Mouse (Mus musculus) lung, embryonic 14.5 days (tissue): Measurements from ENCODE around the gene Cisd3. TPM values are rescaled to one million over a fixed set of nuclear protein-coding genes. Genes with fewer than 3 reads are reported as not detected.

ENCODE experiments used
- ATAC-seq: fragments of 200-750 bp; cut with Nextera tagmentation; 2 replicates; pipeline ENCODE4 v1.8.0; 2017; ENCODE audit warnings: mild to moderate bottlenecking, moderate TSS enrichment, moderate library complexity; ENCODE audit not compliant: insufficient read depth
- DNase-seq: peaks from one replicate; pipeline ENCODE4 v3.0.0-alpha.2; 2015
- H3K27ac ChIP-seq: fragments of 300-500 bp; sonication (generic); 2 replicates; pipeline ENCODE4 v1.5.1; 2014; ENCODE audit warnings: low read depth, mild to moderate bottlenecking, moderate library complexity
- H3K27me3 ChIP-seq: fragments of 300-500 bp; sonication (generic); 2 replicates; pipeline ENCODE4 v1.6.1; 2014; ENCODE audit warnings: low read length, control low read depth; ENCODE audit not compliant: insufficient read depth
- H3K36me3 ChIP-seq: fragments of 300-500 bp; sonication (generic); 2 replicates; pipeline ENCODE4 v1.6.1; 2014; ENCODE audit warnings: control low read depth; ENCODE audit not compliant: insufficient read depth
- H3K4me1 ChIP-seq: fragments of 300-500 bp; sonication (generic); 2 replicates; pipeline ENCODE4 v1.6.1; 2014; ENCODE audit warnings: antibody characterized with exemption, control low read depth; ENCODE audit not compliant: insufficient read depth
- H3K4me2 ChIP-seq: fragments of 300-500 bp; sonication (generic); 2 replicates; pipeline ENCODE4 v1.6.1; 2014; ENCODE audit warnings: mild to moderate bottlenecking
- H3K4me3 ChIP-seq: fragments of 300-500 bp; sonication (generic); 2 replicates; pipeline ENCODE4 v1.5.1; 2014; ENCODE audit warnings: low read depth, low read length
- H3K9ac ChIP-seq: fragments of 300-500 bp; sonication (generic); 2 replicates; pipeline ENCODE4 v1.6.1; 2014
- H3K9me3 ChIP-seq: fragments of 300-500 bp; sonication (generic); 2 replicates; pipeline ENCODE4 v1.6.1; 2016; ENCODE audit warnings: low read depth, low read length, control low read depth
- CTCF ChIP-seq: IDR thresholded peaks from 2 replicates; pipeline ENCODE4 v1.5.1; 2016; ENCODE audit warnings: antibody characterized with exemption, low read depth
- WGBS: fragments of 180-500 bp; shearing (Covaris S2); extraction: QIAGEN DNeasy Blood & Tissue Kit; methylation state at CpG from one replicate; pipeline ENCODE4 v1.1.7; 2014; 5-methylcytosine and 5-hydroxymethylcytosine counted together
- polyA plus RNA-seq: library from polyadenylated mRNA; unstranded; fragments of >200 nt; fragmentation: Nextera tagmentation; extraction: Ambion mirVana; gene quantifications from 2 replicates; pipeline ENCODE4 v1.2.1, GENCODE M21; 2014

The Cisd3 gene
- polyA plus RNA-seq, 1 experiment from 2014 or later = 27.1 TPM

DNA sequence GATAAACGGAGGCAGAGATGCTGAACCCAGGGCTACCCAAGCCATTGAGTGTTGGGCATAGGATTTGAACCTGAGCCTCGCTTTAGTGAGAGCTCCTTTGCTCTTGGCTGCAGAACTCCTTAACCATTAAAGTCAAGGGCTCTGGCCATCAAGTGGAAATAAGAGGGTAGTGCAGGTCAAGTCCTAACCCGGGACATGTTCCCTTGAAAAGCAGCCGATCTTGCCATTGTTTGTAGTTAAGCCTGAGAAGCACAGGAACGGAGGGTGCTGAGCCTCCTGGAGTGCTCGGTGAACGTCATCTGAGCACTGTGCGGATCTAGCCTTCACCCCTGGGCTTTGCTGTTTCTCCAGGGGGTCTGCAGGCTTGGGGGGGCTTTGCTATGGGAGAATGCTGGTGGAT lies 7.8 kb upstream of the Cisd3 start:
- Histone ChIP-seq H3K27ac (no peak overlapping the region), H3K9me3 (no peaks in the 10 kb centered on the region), H3K4me1 (0 out of 2 replicates have a peak, but pooled peaks cover 3% of the 10 kb centered on the region), H3K27me3 (no peaks in the 10 kb centered on the region), H3K36me3 (peaks cover 95% of the 10 kb centered on the region), H3K4me2 (no peak overlapping the region), H3K9ac (no peak overlapping the region; the same call in 1 of the 2 replicates), H3K4me3 (no peak overlapping the region)
- no peak for ATAC-seq
- 55% methylated on average over 8 of the region's 8 CpGs for WGBS
- TF ChIP-seq CTCF = peak; percentile 41
- DNase-seq = no peak

GRCm38 (mm10) chr11:97678301-97678700 lies 7.3 kb upstream of the Cisd3 start:
- no peak for TF ChIP-seq CTCF
- H3K9me3 ChIP-seq = no peaks in the 10 kb centered on the region

DNA sequence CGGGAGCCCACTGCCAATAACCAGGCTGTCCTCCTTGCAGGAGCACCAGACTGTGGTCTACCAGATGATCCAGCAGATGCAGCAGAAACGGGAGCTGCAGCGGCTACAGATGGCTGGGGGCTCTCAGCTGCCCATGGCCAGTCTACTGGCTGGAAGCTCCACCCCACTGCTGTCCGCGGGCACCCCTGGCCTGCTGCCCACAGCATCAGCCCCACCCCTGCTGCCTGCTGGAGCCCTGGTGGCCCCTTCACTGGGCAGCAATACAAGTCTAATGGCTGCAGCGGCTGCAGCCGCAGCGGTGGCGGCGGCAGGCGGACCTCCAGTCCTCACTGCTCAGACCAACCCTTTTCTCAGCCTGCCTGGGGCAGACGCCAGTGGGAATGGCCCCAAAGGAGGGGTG lies 5.2 kb upstream of the Cisd3 start:
- H3K36me3 ChIP-seq = peaks cover 69% of the 10 kb centered on the region
- H3K9ac ChIP-seq = peak overlapping the region; percentile 2; the same call in 1 of the 2 replicates
- DNase-seq (peak; percentile 17), ATAC-seq (no peak)
- no peak overlapping the region for H3K4me3 ChIP-seq
- H3K27me3 ChIP-seq = no peaks in the 10 kb centered on the region
- TF ChIP-seq CTCF = no peak
- peak overlapping the region; percentile 69 for H3K27ac ChIP-seq
- no peak overlapping the region for H3K4me2 ChIP-seq
- 0 out of 2 replicates have a peak, but pooled peaks cover 3% of the 10 kb centered on the region for H3K4me1 ChIP-seq
- WGBS = 76% methylated on average over 12 of the region's 12 CpGs
- H3K9me3 ChIP-seq = no peaks in the 10 kb centered on the region

More at GRCm38 (mm10) chr11:97678301-97678700, 7.3 kb upstream of the Cisd3 start:
- peaks cover 90% of the 10 kb centered on the region for H3K36me3 ChIP-seq
- ATAC-seq (no peak), DNase-seq (no peak)
- no peak overlapping the region; the same call in 1 of the 2 replicates for H3K9ac ChIP-seq
- H3K4me3 ChIP-seq = no peak overlapping the region
- no peaks in the 10 kb centered on the region for H3K27me3 ChIP-seq
- H3K27ac ChIP-seq = no peak overlapping the region
- 90% methylated on average over 15 of the region's 15 CpGs for WGBS
- H3K4me2 ChIP-seq = no peak overlapping the region
- 0 out of 2 replicates have a peak, but pooled peaks cover 3% of the 10 kb centered on the region for H3K4me1 ChIP-seq

DNA sequence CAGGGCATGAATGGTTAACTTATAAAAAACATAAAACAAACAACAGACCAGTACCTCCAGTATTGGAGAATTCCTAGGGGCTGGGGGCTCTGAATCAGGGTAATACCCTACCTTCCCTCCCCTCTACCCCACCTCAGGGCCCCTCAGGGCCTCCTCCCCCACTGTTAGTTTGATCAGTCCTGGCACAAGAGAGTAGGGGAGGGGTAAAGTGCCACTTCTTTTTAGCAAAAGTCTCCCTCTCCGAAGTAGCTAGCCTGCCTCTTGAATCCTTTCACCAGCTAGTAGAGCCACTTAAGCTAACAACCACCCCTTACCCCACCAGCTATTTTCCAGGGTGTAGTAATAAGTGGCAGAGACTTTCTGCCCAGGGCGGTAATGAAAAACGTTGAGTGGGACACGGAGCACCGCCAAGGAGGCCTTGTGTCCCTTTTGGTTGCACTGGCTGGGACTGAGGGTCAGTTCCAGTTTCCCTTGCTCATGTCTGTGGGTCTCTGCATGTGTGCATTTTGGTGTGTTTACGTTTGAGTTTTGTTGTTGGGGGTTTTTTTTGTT lies 3.0 kb upstream of the Cisd3 start:
- ATAC-seq = peak; percentile 40
- no peak overlapping the region for H3K4me3 ChIP-seq
- H3K9me3 ChIP-seq = no peaks in the 10 kb centered on the region
- 67% methylated on average over 6 of the region's 6 CpGs for WGBS
- H3K27ac ChIP-seq = peak overlapping the region; percentile 71
- peaks cover 10% of the 10 kb centered on the region; the same call in 1 of the 2 replicates for H3K4me1 ChIP-seq
- no peak for TF ChIP-seq CTCF
- DNase-seq = peak; percentile 62
- peak overlapping the region; percentile 26; the same call in 1 of the 2 replicates for H3K4me2 ChIP-seq
- H3K36me3 ChIP-seq = peaks cover 47% of the 10 kb centered on the region
- no peaks in the 10 kb centered on the region for H3K27me3 ChIP-seq
- no peak overlapping the region for H3K9ac ChIP-seq

DNA sequence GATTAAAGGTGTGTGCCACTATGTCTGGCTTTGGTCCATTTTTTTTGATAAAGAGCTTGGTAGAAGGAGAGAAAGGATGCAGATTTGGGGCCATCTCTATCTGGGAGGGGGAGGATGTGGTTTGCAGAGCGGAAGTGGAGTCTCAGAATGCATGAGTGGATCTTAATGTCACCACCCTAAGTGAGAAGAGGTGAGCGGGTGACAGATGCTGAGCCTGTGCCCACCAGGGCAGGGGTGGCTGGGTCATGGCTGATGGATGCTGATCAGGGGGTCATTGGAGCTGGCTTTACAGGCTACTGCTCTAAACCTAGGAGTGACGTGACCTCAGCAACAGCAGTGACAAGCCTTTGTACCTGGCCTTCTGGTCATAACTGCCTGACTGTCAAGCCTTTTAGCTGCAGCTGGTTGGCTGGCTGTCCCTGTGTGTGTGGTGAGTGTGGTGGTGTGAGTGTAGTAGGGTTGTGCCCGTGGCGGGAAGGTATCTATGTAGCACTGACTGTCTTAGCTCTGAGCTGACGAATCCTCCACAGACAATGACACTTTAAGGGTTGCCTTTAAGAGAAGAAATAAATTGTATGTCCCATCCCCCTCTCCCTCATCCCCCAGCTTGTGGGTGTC lies 1.5 kb upstream of the Cisd3 start:
- no peaks in the 10 kb centered on the region for H3K27me3 ChIP-seq
- H3K27ac ChIP-seq = 0 out of 2 replicates have a peak overlapping the region, but pooled peaks have one; percentile 36
- whole genome bisulfite sequencing = 84% methylated on average over 6 of the region's 6 CpGs
- H3K36me3 ChIP-seq = peaks cover 42% of the 10 kb centered on the region
- H3K4me3 ChIP-seq = no peak overlapping the region
- H3K4me2 ChIP-seq = no peak overlapping the region
- no peak for ATAC-seq
- peaks cover 10% of the 10 kb centered on the region; the same call in 1 of the 2 replicates for H3K4me1 ChIP-seq
- no peaks in the 10 kb centered on the region for H3K9me3 ChIP-seq
- DNase-seq = no peak
- no peak for TF ChIP-seq CTCF
- no peak overlapping the region for H3K9ac ChIP-seq

DNA sequence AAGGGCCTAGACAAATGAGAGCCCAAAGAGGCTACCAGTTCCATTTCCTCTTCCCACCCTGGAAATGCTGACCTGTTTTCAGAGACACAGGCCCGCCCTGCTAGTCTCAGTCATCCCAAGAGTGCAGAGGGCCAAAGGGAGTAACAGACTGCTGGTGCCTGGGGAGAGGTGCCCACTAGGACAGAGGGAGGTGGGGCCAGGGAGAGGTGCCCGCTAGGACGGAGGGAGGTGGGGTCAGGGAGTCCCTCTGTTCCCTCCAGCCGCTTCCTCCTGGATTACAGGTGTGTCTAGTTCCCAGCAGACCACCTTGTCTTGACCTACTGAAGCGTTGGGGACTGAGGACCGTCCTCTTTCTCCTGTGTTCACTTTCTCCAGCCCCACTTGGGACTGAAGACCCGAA lies 860 bp upstream of the Cisd3 start:
- DNase-seq (no peak), ATAC-seq (no peak)
- no peaks in the 10 kb centered on the region for H3K27me3 ChIP-seq
- no peaks in the 10 kb centered on the region for H3K9me3 ChIP-seq
- H3K27ac ChIP-seq = 0 out of 2 replicates have a peak overlapping the region, but pooled peaks have one; percentile 36
- H3K9ac ChIP-seq = no peak overlapping the region
- TF ChIP-seq CTCF = no peak
- H3K4me3 ChIP-seq = no peak overlapping the region
- 33% methylated on average over 7 of the region's 7 CpGs for WGBS
- H3K4me2 ChIP-seq = peak overlapping the region; percentile 67; the same call in 1 of the 2 replicates
- peaks cover 10% of the 10 kb centered on the region; the same call in 1 of the 2 replicates for H3K4me1 ChIP-seq
- peaks cover 41% of the 10 kb centered on the region for H3K36me3 ChIP-seq

DNA sequence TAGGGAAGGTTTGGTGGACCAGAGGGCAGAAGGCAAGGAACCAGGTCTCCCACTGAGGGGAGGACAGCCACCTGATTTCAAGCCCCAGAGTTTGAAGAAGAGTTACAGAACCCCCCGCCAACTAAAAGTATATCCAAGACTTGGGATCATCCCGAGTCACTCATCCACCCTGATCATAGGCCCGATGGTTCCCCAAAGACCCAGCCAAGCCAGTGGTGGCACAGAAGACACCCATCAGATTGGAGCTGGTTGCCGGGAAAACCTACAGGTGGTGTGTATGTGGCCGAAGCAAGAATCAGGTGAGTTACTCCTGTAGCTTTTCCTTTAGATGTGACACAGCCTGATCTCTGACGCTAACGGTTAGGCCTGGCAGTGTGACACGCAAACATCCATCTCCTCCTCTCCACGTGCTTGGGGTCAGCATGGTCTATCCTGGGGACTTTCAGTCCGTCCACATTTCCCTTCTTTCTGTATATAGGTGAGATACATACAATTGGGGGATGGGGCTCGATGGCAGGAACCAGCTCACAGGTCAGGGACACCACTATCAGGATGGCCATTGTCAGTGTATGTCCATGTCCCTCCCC lies 789 bp downstream of the Cisd3 start:
- peaks cover 42% of the 10 kb centered on the region for H3K36me3 ChIP-seq
- H3K27me3 ChIP-seq = no peaks in the 10 kb centered on the region
- no peak for ATAC-seq
- peak overlapping the region; percentile 50 for H3K9ac ChIP-seq
- H3K4me3 ChIP-seq = peak overlapping the region; percentile 35
- peak overlapping the region; percentile 67 for H3K4me2 ChIP-seq
- peak overlapping the region; percentile 24; the same call in 1 of the 2 replicates for H3K27ac ChIP-seq
- no peak for TF ChIP-seq CTCF
- peaks cover 7% of the 10 kb centered on the region; the same call in 1 of the 2 replicates for H3K4me1 ChIP-seq
- no peak for DNase-seq
- 60% methylated on average over 11 of the region's 11 CpGs for WGBS
- H3K9me3 ChIP-seq = no peaks in the 10 kb centered on the region
